Mouse (Mus musculus): Measurements from ENCODE around the gene Cyba.
A peak's percentile ranks its signal among the peaks of the same experiment; 100 is the strongest.

The Cyba gene

GRCm38 (mm10) chr8:122421376-122422070, 11.2 kb downstream of the Cyba start, which contains the start of gene Il17c:
Gene Il17c, plus strand, starts transcription at chr8:122422020.
- no peak for DNase-seq (ENCODE audit: low spot score)

GRCm38 (mm10) chr8:122419881-122420555, 12.7 kb downstream of the Cyba start:
- DNase-seq (ENCODE audit: low spot score): peak; percentile 74

- no peak for DNase-seq (ENCODE audit: low spot score)
Observed at GRCm38 (mm10) chr8:122415554-122415953, 17.2 kb downstream of the Cyba start.

GRCm38 (mm10) chr8:122414311-122414710, 18.4 kb downstream of the Cyba start:
- no peak for DNase-seq (ENCODE audit: low spot score)

GRCm38 (mm10) chr8:122407678-122408077, 25.1 kb downstream of the Cyba start:
- DNase-seq (ENCODE audit: low spot score): no peak

- DNase-seq (ENCODE audit: low spot score): no peak
Observed at GRCm38 (mm10) chr8:122405146-122405805, 27.5 kb downstream of the Cyba start.

GRCm38 (mm10) chr8:122398186-122398585, 34.5 kb downstream of the Cyba start:
- no peak for DNase-seq (ENCODE audit: low spot score)

- DNase-seq (ENCODE audit: low spot score): no peak
Observed at GRCm38 (mm10) chr8:122395291-122395690, 37.4 kb downstream of the Cyba start.

- DNase-seq (ENCODE audit: low spot score): no peak
Observed at GRCm38 (mm10) chr8:122393717-122394116, 39.0 kb downstream of the Cyba start.

- no peak for DNase-seq (ENCODE audit: low spot score)
Observed at GRCm38 (mm10) chr8:122390758-122391157, 42.0 kb downstream of the Cyba start.

- no peak for DNase-seq (ENCODE audit: low spot score)
Observed at GRCm38 (mm10) chr8:122389357-122389756, 43.4 kb downstream of the Cyba start.

GRCm38 (mm10) chr8:122383039-122383438, 49.7 kb downstream of the Cyba start:
- DNase-seq (ENCODE audit: low spot score): no peak

GRCm38 (mm10) chr8:122376365-122377231, 56.1 kb downstream of the Cyba start, which contains the start of gene Zc3h18:
Gene Zc3h18, plus strand, starts transcription at chr8:122376609.
- DNase-seq (ENCODE audit: low spot score): peak; percentile 100

GRCm38 (mm10) chr8:122375751-122376364, 56.9 kb downstream of the Cyba start:
- peak; percentile 56 for DNase-seq (ENCODE audit: low spot score)

- DNase-seq (ENCODE audit: low spot score): peak; percentile 27
Observed at GRCm38 (mm10) chr8:122375320-122375719, 57.4 kb downstream of the Cyba start.
